Mouse (Mus musculus) forebrain, embryonic 12.5 days (tissue): ENCODE results near the gene Ceacam16. TPM values are rescaled to one million over a fixed set of nuclear protein-coding genes. Genes with fewer than 3 reads are reported as not detected.

Experiments
- ATAC-seq: fragments of 200-750 bp; cut with Nextera tagmentation; 2 replicates; pipeline ENCODE4 v1.8.0; 2017; ENCODE audit warnings: moderate TSS enrichment; ENCODE audit not compliant: low FRiP score
- H3K27ac ChIP-seq: fragments of 300-500 bp; sonication (generic); 2 replicates; pipeline ENCODE4 v1.5.1; 2016; ENCODE audit warnings: mild to moderate bottlenecking
- H3K27me3 ChIP-seq: fragments of 300-500 bp; sonication (generic); 2 replicates; pipeline ENCODE4 v1.6.1; 2016; ENCODE audit warnings: mild to moderate bottlenecking
- H3K36me3 ChIP-seq: fragments of 300-500 bp; sonication (generic); replicated peaks from 2 replicates; pipeline ENCODE4 v1.6.1; 2016; ENCODE audit warnings: mild to moderate bottlenecking
- H3K4me1 ChIP-seq: fragments of 300-500 bp; sonication (generic); 2 replicates; pipeline ENCODE4 v1.6.1; 2016
- H3K4me2 ChIP-seq: fragments of 300-500 bp; sonication (generic); 2 replicates; pipeline ENCODE4 v1.6.1; 2016; ENCODE audit warnings: mild to moderate bottlenecking, moderate library complexity
- H3K4me3 ChIP-seq: fragments of 300-500 bp; sonication (generic); replicated peaks from 2 replicates; pipeline ENCODE4 v1.5.1; 2016; ENCODE audit warnings: mild to moderate bottlenecking
- H3K9ac ChIP-seq: fragments of 300-500 bp; sonication (generic); 2 replicates; pipeline ENCODE4 v1.6.1; 2016; ENCODE audit warnings: mild to moderate bottlenecking
- H3K9me3 ChIP-seq: fragments of 300-500 bp; sonication (generic); 2 replicates; pipeline ENCODE4 v1.6.1; 2016
- WGBS: fragments of 180-500 bp; shearing (Covaris S2); methylation state at CpG from one replicate; pipeline ENCODE4 v1.1.7; 2016; 5-methylcytosine and 5-hydroxymethylcytosine counted together
- polyA plus RNA-seq: library from polyadenylated mRNA; unstranded; fragments of >200 nt; fragmentation: Nextera tagmentation; extraction: Ambion mirVana; gene quantifications from 2 replicates; pipeline ENCODE4 v1.2.1, GENCODE M21; 2016

The Ceacam16 gene
- polyA plus RNA-seq = not detected in 2 replicates

- H3K4me1 ChIP-seq = no peaks in the 10 kb centered on the region
- no peak within 1 kb of the TSS for H3K4me2 ChIP-seq
- H3K27me3 ChIP-seq = peaks cover 7% of the 10 kb centered on the region; the same call in 1 of the 2 replicates
- H3K9ac ChIP-seq = no peak within 1 kb of the TSS
- no peak for ATAC-seq
- 82% methylated on average over 9 of the region's 9 CpGs for WGBS
- no peak within 1 kb of the TSS for H3K4me3 ChIP-seq
- H3K9me3 ChIP-seq = no peaks in the 10 kb centered on the region
- no peak within 1 kb of the TSS for H3K27ac ChIP-seq
- no peaks in the 10 kb centered on the region for H3K36me3 ChIP-seq
Measured at GRCm38 (mm10) chr7:19861199-19861598, at the start of gene Ceacam16. Gene Ceacam16 (minus strand): TSS chr7:19861299.

- Histone ChIP-seq H3K9ac (no peak overlapping the region), H3K27ac (no peak overlapping the region), H3K9me3 (0 out of 2 replicates have a peak, but pooled peaks cover under 1% of the 10 kb centered on the region), H3K4me1 (no peaks in the 10 kb centered on the region), H3K27me3 (no peaks in the 10 kb centered on the region), H3K36me3 (peaks cover 6% of the 10 kb centered on the region), H3K4me2 (no peak overlapping the region), H3K4me3 (no peak overlapping the region)
- WGBS = 50% methylated on average over 21 of the region's 21 CpGs
- peak; percentile 49; the same call in 1 of the 2 replicates for ATAC-seq
Measured at GRCm38 (mm10) chr7:19910421-19911291, 49.6 kb upstream of the Ceacam16 start.

- H3K4me3 ChIP-seq = no peak overlapping the region
- H3K4me1 ChIP-seq = no peaks in the 10 kb centered on the region
- no peak overlapping the region for H3K4me2 ChIP-seq
- H3K27ac ChIP-seq = no peak overlapping the region
- H3K9ac ChIP-seq = no peak overlapping the region
- WGBS = 52% methylated on average over 8 of the region's 8 CpGs
- H3K27me3 ChIP-seq = no peaks in the 10 kb centered on the region
- H3K9me3 ChIP-seq = 0 out of 2 replicates have a peak, but pooled peaks cover 4% of the 10 kb centered on the region
- no peaks in the 10 kb centered on the region for H3K36me3 ChIP-seq
- no peak for ATAC-seq
Measured at GRCm38 (mm10) chr7:19889881-19890280, 28.8 kb upstream of the Ceacam16 start.

- 74% methylated on average over 7 of the region's 7 CpGs for WGBS
- H3K27me3 ChIP-seq = no peaks in the 10 kb centered on the region
- H3K4me3 ChIP-seq = no peak within 1 kb of the TSS
- H3K4me2 ChIP-seq = no peak within 1 kb of the TSS
- no peak within 1 kb of the TSS for H3K27ac ChIP-seq
- no peaks in the 10 kb centered on the region for H3K4me1 ChIP-seq
- no peaks in the 10 kb centered on the region for H3K36me3 ChIP-seq
- ATAC-seq = no peak
- H3K9me3 ChIP-seq = 0 out of 2 replicates have a peak, but pooled peaks cover 10% of the 10 kb centered on the region
- H3K9ac ChIP-seq = no peak within 1 kb of the TSS
Measured at GRCm38 (mm10) chr7:19887849-19888248, 26.8 kb upstream of the Ceacam16 start, which contains the start of gene Ceacam19. Gene Ceacam19 (minus strand): TSS chr7:19887965.

GRCm38 (mm10) chr7:19880754-19881153 lies 19.7 kb upstream of the Ceacam16 start:
- WGBS = 81% methylated on average over 8 of the region's 8 CpGs

GRCm38 (mm10) chr7:19876781-19877425 lies 15.8 kb upstream of the Ceacam16 start:
- H3K9me3 ChIP-seq = no peaks in the 10 kb centered on the region
- H3K4me1 ChIP-seq = no peaks in the 10 kb centered on the region
- WGBS = 67% methylated on average over 14 of the region's 14 CpGs
- 0 out of 2 replicates have a peak, but pooled peaks have one; percentile 27 for ATAC-seq
- no peak overlapping the region for H3K9ac ChIP-seq
- H3K4me2 ChIP-seq = no peak overlapping the region
- no peak overlapping the region for H3K4me3 ChIP-seq
- H3K27me3 ChIP-seq = no peaks in the 10 kb centered on the region
- no peak overlapping the region for H3K27ac ChIP-seq
- no peaks in the 10 kb centered on the region for H3K36me3 ChIP-seq

More at GRCm38 (mm10) chr7:19880754-19881153, 19.7 kb upstream of the Ceacam16 start:
- H3K4me1 ChIP-seq = no peaks in the 10 kb centered on the region
- H3K27me3 ChIP-seq = no peaks in the 10 kb centered on the region
- no peak overlapping the region for H3K4me3 ChIP-seq
- H3K36me3 ChIP-seq = no peaks in the 10 kb centered on the region
- no peak overlapping the region for H3K9ac ChIP-seq
- ATAC-seq = no peak
- no peak overlapping the region for H3K27ac ChIP-seq
- H3K4me2 ChIP-seq = no peak overlapping the region
- 0 out of 2 replicates have a peak, but pooled peaks cover 8% of the 10 kb centered on the region for H3K9me3 ChIP-seq

- Histone ChIP-seq H3K4me2 (no peak overlapping the region), H3K4me3 (no peak overlapping the region), H3K9ac (no peak overlapping the region), H3K4me1 (no peaks in the 10 kb centered on the region), H3K27ac (no peak overlapping the region), H3K27me3 (no peaks in the 10 kb centered on the region), H3K9me3 (no peaks in the 10 kb centered on the region), H3K36me3 (no peaks in the 10 kb centered on the region)
- 51% methylated on average over 13 of the region's 13 CpGs for WGBS
- ATAC-seq = peak; percentile 49; the same call in 1 of the 2 replicates
Measured at GRCm38 (mm10) chr7:19875948-19876682, 15.0 kb upstream of the Ceacam16 start.

GRCm38 (mm10) chr7:19871943-19872601 lies 11.0 kb upstream of the Ceacam16 start:
- WGBS = 48% methylated on average over 5 of the region's 5 CpGs
- no peak overlapping the region for H3K4me3 ChIP-seq
- no peaks in the 10 kb centered on the region for H3K27me3 ChIP-seq
- H3K9ac ChIP-seq = no peak overlapping the region
- no peak for ATAC-seq
- no peaks in the 10 kb centered on the region for H3K9me3 ChIP-seq
- H3K27ac ChIP-seq = no peak overlapping the region
- no peak overlapping the region for H3K4me2 ChIP-seq
- no peaks in the 10 kb centered on the region for H3K36me3 ChIP-seq
- no peaks in the 10 kb centered on the region for H3K4me1 ChIP-seq

GRCm38 (mm10) chr7:19871137-19871621 lies 10.1 kb upstream of the Ceacam16 start:
- H3K4me2 ChIP-seq = no peak overlapping the region
- ATAC-seq = no peak
- no peaks in the 10 kb centered on the region for H3K9me3 ChIP-seq
- 77% methylated on average over 10 of the region's 10 CpGs for WGBS
- H3K27me3 ChIP-seq = no peaks in the 10 kb centered on the region
- no peaks in the 10 kb centered on the region for H3K4me1 ChIP-seq
- no peak overlapping the region for H3K27ac ChIP-seq
- no peak overlapping the region for H3K9ac ChIP-seq
- no peak overlapping the region for H3K4me3 ChIP-seq
- no peaks in the 10 kb centered on the region for H3K36me3 ChIP-seq

GRCm38 (mm10) chr7:19867751-19868399 lies 6.8 kb upstream of the Ceacam16 start:
- no peaks in the 10 kb centered on the region for H3K36me3 ChIP-seq
- no peaks in the 10 kb centered on the region for H3K27me3 ChIP-seq
- WGBS = 88% methylated on average over 16 of the region's 16 CpGs
- no peaks in the 10 kb centered on the region for H3K4me1 ChIP-seq
- no peak overlapping the region for H3K4me3 ChIP-seq
- no peak for ATAC-seq
- H3K9me3 ChIP-seq = no peaks in the 10 kb centered on the region
- H3K27ac ChIP-seq = no peak overlapping the region
- no peak overlapping the region for H3K4me2 ChIP-seq
- H3K9ac ChIP-seq = no peak overlapping the region

GRCm38 (mm10) chr7:19866490-19866889 lies 5.4 kb upstream of the Ceacam16 start:
- H3K4me3 ChIP-seq = no peak overlapping the region
- H3K9ac ChIP-seq = no peak overlapping the region
- 92% methylated on average over 6 of the region's 6 CpGs for WGBS
- no peak for ATAC-seq
- no peak overlapping the region for H3K4me2 ChIP-seq
- H3K27me3 ChIP-seq = no peaks in the 10 kb centered on the region
- H3K27ac ChIP-seq = no peak overlapping the region
- H3K36me3 ChIP-seq = no peaks in the 10 kb centered on the region
- H3K4me1 ChIP-seq = no peaks in the 10 kb centered on the region
- H3K9me3 ChIP-seq = no peaks in the 10 kb centered on the region
